Mouse (Mus musculus) thymus, adult 18-20 months (tissue): ENCODE measurements around the gene Eef1akmt2.

ENCODE experiments used
- DNase-seq, 2 experiments: peaks; one replicate each; pipeline ENCODE4 v3.0.0; 2022; ENCODE audit warnings: mixed read lengths in 2 of 2

The Eef1akmt2 gene

GRCm38 (mm10) chr7:132809721-132810120 lies 42.8 kb downstream of the Eef1akmt2 start:
- DNase-seq = no peak

- peak; percentile 30 to 38 for DNase-seq
Measured at GRCm38 (mm10) chr7:132808841-132809682, 43.4 kb downstream of the Eef1akmt2 start.

- no peak for DNase-seq
Measured at GRCm38 (mm10) chr7:132808051-132808796, 44.2 kb downstream of the Eef1akmt2 start.

- no peak for DNase-seq
Measured at GRCm38 (mm10) chr7:132806926-132807857, 45.3 kb downstream of the Eef1akmt2 start.

- no peak for DNase-seq
Measured at GRCm38 (mm10) chr7:132806286-132806685, 46.2 kb downstream of the Eef1akmt2 start.

GRCm38 (mm10) chr7:132804951-132805350 lies 47.5 kb downstream of the Eef1akmt2 start:
- no peak for DNase-seq

GRCm38 (mm10) chr7:132804461-132804860 lies 48.0 kb downstream of the Eef1akmt2 start:
- DNase-seq = no peak

- no peak for DNase-seq
Measured at GRCm38 (mm10) chr7:132803962-132804361, 48.5 kb downstream of the Eef1akmt2 start.

GRCm38 (mm10) chr7:132803336-132803735 lies 49.1 kb downstream of the Eef1akmt2 start:
- no peak for DNase-seq

- no peak for DNase-seq
Measured at GRCm38 (mm10) chr7:132802691-132803090, 49.8 kb downstream of the Eef1akmt2 start.

GRCm38 (mm10) chr7:132802066-132802465 lies 50.4 kb downstream of the Eef1akmt2 start:
- DNase-seq = no peak

- DNase-seq = no peak
Measured at GRCm38 (mm10) chr7:132801509-132801908, 51.0 kb downstream of the Eef1akmt2 start.

- DNase-seq = no peak
Measured at GRCm38 (mm10) chr7:132800868-132801267, 51.6 kb downstream of the Eef1akmt2 start.

- DNase-seq = no peak
Measured at GRCm38 (mm10) chr7:132799119-132800016, 53.1 kb downstream of the Eef1akmt2 start.

GRCm38 (mm10) chr7:132795141-132795540 lies 57.3 kb downstream of the Eef1akmt2 start:
- no peak for DNase-seq

GRCm38 (mm10) chr7:132793467-132793866 lies 59.0 kb downstream of the Eef1akmt2 start:
- DNase-seq = no peak

GRCm38 (mm10) chr7:132790447-132791219 lies 61.8 kb downstream of the Eef1akmt2 start:
- DNase-seq = no peak

- no peak for DNase-seq
Measured at GRCm38 (mm10) chr7:132788826-132789225, 63.6 kb downstream of the Eef1akmt2 start.

- no peak for DNase-seq
Measured at GRCm38 (mm10) chr7:132787496-132788190, 64.8 kb downstream of the Eef1akmt2 start.

- no peak for DNase-seq
Measured at GRCm38 (mm10) chr7:132787022-132787421, 65.5 kb downstream of the Eef1akmt2 start.
